19 mouse cellular contexts compared by ENCODE assay signal in genomic region chr1:88577498-88578230, GRCm38 (mm10).
DNase-seq lines count a peak whose midpoint lies in the region; ATAC-seq lines count a peak whose summit lies in the region.
"Had no signal": no experiment of that assay in that cellular context is flagged by ENCODE, and none has a peak within 500 bp of the region (broad histone marks: within the 10 kb centered on the region; RNA-seq: fewer than 3 reads in every experiment).

No protein-coding gene starts in this region.

- H3K36me3 ChIP-seq in midbrain, embryonic 10.5 days, result no peaks in the 10 kb centered on the region
- no peaks in the 10 kb centered on the region for H3K36me3 ChIP-seq in midbrain, embryonic 14.5 days (ENCODE audit: control insufficient read depth, insufficient read depth, low read length)
- H3K36me3 ChIP-seq: embryonic facial prominence, embryonic 12.5 days; heart, embryonic 12.5 days; limb, embryonic 12.5 days; liver, embryonic 15.5 days; neural tube, embryonic 15.5 days had no signal

- ATAC-seq in midbrain, embryonic 14.5 days (ENCODE audit: low FRiP score, low TSS enrichment), result no peak
- peak; percentile 12 for ATAC-seq in inflammation-experienced regulatory T-cells, adult 6 months
- no peak for ATAC-seq in frontal cortex, adult (ENCODE audit: low TSS enrichment)
- ATAC-seq: Patski had no signal

- H3K27ac ChIP-seq in midbrain, embryonic 10.5 days (replicated peaks), result peak overlapping the region; percentile 17; the same call in 1 of the 2 replicates
- no peak overlapping the region for H3K27ac ChIP-seq in midbrain, embryonic 14.5 days (replicated peaks; ENCODE audit: low read depth, low read length)
- H3K27ac ChIP-seq: embryonic facial prominence, embryonic 12.5 days; limb, embryonic 12.5 days; liver, embryonic 15.5 days; neural tube, embryonic 15.5 days had no signal

- 13% methylated on average over 12 of the region's 12 CpGs for whole genome bisulfite sequencing in midbrain, embryonic 10.5 days
- 12% methylated on average over 12 of the region's 12 CpGs for WGBS in midbrain, embryonic 14.5 days

- no peak overlapping the region for H3K4me2 ChIP-seq in midbrain, embryonic 14.5 days (ENCODE audit: low read length)
- H3K4me2 ChIP-seq: embryonic facial prominence, embryonic 12.5 days; heart, embryonic 12.5 days; limb, embryonic 12.5 days; liver, embryonic 15.5 days; neural tube, embryonic 15.5 days had no signal

- H3K4me3 ChIP-seq in midbrain, embryonic 10.5 days, result no peak overlapping the region
- H3K4me3 ChIP-seq in midbrain, embryonic 14.5 days (replicated peaks; ENCODE audit: low read depth, low read length), result no peak overlapping the region
- H3K4me3 ChIP-seq: embryonic facial prominence, embryonic 12.5 days; heart, embryonic 12.5 days; limb, embryonic 12.5 days; liver, embryonic 15.5 days; neural tube, embryonic 15.5 days had no signal

- H3K9ac ChIP-seq in midbrain, embryonic 14.5 days (replicated peaks; ENCODE audit: low read length), result no peak overlapping the region
- H3K9ac ChIP-seq: embryonic facial prominence, embryonic 12.5 days; heart, embryonic 12.5 days; limb, embryonic 12.5 days; liver, embryonic 15.5 days; neural tube, embryonic 15.5 days had no signal

- peaks cover 76% of the 10 kb centered on the region for H3K27me3 ChIP-seq in midbrain, embryonic 10.5 days (ENCODE audit: low read depth, poor library complexity, severe bottlenecking)
- H3K27me3 ChIP-seq in midbrain, embryonic 14.5 days (ENCODE audit: control insufficient read depth, insufficient read depth, low read length), result no peaks in the 10 kb centered on the region
- H3K27me3 ChIP-seq: embryonic facial prominence, embryonic 12.5 days; heart, embryonic 12.5 days; limb, embryonic 12.5 days; liver, embryonic 15.5 days; neural tube, embryonic 15.5 days; Patski had no signal

- peak; percentile 22 for DNase-seq in embryo, embryonic 10.5 days (ENCODE audit: low spot score)
- DNase-seq in embryo, embryonic 10 days (ENCODE audit: low spot score), result no peak
- peak; percentile 44 for DNase-seq in midbrain, embryonic 10.5 days (ENCODE audit: low spot score)
- no peak for DNase-seq in midbrain, embryonic 14.5 days
- peak; percentile 48 for DNase-seq in yolk sac, embryonic 10.5 days (ENCODE audit: low spot score)
- DNase-seq in testis, postnatal 10 days (ENCODE audit: low spot score), result no peak
- DNase-seq: adrenal gland, adult 2 months; cerebellum, adult 8-10 months; heart, postnatal 36 days; right cerebral cortex, adult 18-20 months; spleen, adult 18-20 months had no signal

- no peaks in the 10 kb centered on the region for H3K9me3 ChIP-seq in midbrain, embryonic 10.5 days (replicated peaks)
- no peaks in the 10 kb centered on the region for H3K9me3 ChIP-seq in midbrain, embryonic 14.5 days (ENCODE audit: control insufficient read depth, low read length)
- H3K9me3 ChIP-seq: limb, embryonic 12.5 days; liver, embryonic 15.5 days; neural tube, embryonic 15.5 days had no signal

- H3K4me1 ChIP-seq in midbrain, embryonic 10.5 days, result peaks cover 19% of the 10 kb centered on the region
- no peaks in the 10 kb centered on the region for H3K4me1 ChIP-seq in midbrain, embryonic 14.5 days (ENCODE audit: control insufficient read depth, insufficient read depth, low read length)
- H3K4me1 ChIP-seq: embryonic facial prominence, embryonic 12.5 days; limb, embryonic 12.5 days; neural tube, embryonic 15.5 days had no signal

Comparison
In these comparisons a context has a peak if more than half of its experiments do, and no peak if none do; other contexts are left out.
1. DNase-seq: peak in embryo, embryonic 10.5 days (single experiment), midbrain, embryonic 10.5 days (single experiment) and yolk sac, embryonic 10.5 days (single experiment); none in embryo, embryonic 10 days (single experiment), midbrain, embryonic 14.5 days (single experiment) and testis, postnatal 10 days (single experiment).